Comparison of ENCODE assay signal across 9 mouse cellular contexts in genomic region chr17:45550253-45550652, GRCm38 (mm10). TPM values are rescaled to one million over a fixed set of nuclear protein-coding genes. Genes with fewer than 3 reads are reported as not detected.
DNase-seq lines count a peak whose midpoint lies in the region; ATAC-seq lines count a peak whose summit lies in the region.
"Had no signal": no experiment of that assay in that cellular context is flagged by ENCODE, and none has a peak within 500 bp of the region (broad histone marks: within the 10 kb centered on the region; RNA-seq: fewer than 3 reads in every experiment).

No protein-coding gene starts in this region.

- ATAC-seq in cerebellum, adult (ENCODE audit: insufficient number of reproducible peaks, low FRiP score, low TSS enrichment), result no peak
- ATAC-seq in lung, embryonic 15.5 days (ENCODE audit: borderline replicate concordance, extremely low read depth, low FRiP score, low TSS enrichment), result no peak
- no peak for ATAC-seq in intestine, embryonic 14.5 days (replicated peaks; ENCODE audit: low FRiP score, low TSS enrichment, low read depth)
- no peak for ATAC-seq in neural tube, embryonic 14.5 days (ENCODE audit: low read depth)

- H3K4me1 ChIP-seq in lung, embryonic 15.5 days, result peaks cover 21% of the 10 kb centered on the region
- H3K4me1 ChIP-seq in intestine, embryonic 14.5 days (replicated peaks; ENCODE audit: control insufficient read depth, insufficient read depth, low read length), result peaks cover 11% of the 10 kb centered on the region; the same call in 1 of the 2 replicates
- H3K4me1 ChIP-seq in neural tube, embryonic 14.5 days (ENCODE audit: control insufficient read depth, insufficient read depth, low read length), result peaks cover 14% of the 10 kb centered on the region; the same call in 1 of the 2 replicates

- no peaks in the 10 kb centered on the region for H3K36me3 ChIP-seq in lung, embryonic 15.5 days
- no peaks in the 10 kb centered on the region for H3K36me3 ChIP-seq in intestine, embryonic 14.5 days (ENCODE audit: control insufficient read depth, insufficient read depth, low read length)
- H3K36me3 ChIP-seq in neural tube, embryonic 14.5 days (ENCODE audit: control insufficient read depth, insufficient read depth, low read length), result peaks cover 11% of the 10 kb centered on the region

- H3K4me2 ChIP-seq in lung, embryonic 15.5 days, result peak overlapping the region; percentile 100
- H3K4me2 ChIP-seq in intestine, embryonic 14.5 days (ENCODE audit: low read length), result peak overlapping the region; percentile 91
- peak overlapping the region; percentile 67 for H3K4me2 ChIP-seq in neural tube, embryonic 14.5 days (ENCODE audit: low read depth, low read length)

- peak; percentile 68 for DNase-seq in cerebellum, adult 11-12 months
- no peak for DNase-seq in lung, postnatal 10 days
- no peak for DNase-seq in intestine, embryonic 14.5 days (ENCODE audit: low spot score)
- DNase-seq in yolk sac, embryonic 10.5 days (ENCODE audit: low spot score), result no peak
- DNase-seq in frontal cortex, postnatal 25 days (ENCODE audit: low spot score in 2 of 2), result no peak
- DNase-seq: gastrocnemius, adult 2 months had no signal

- peaks cover 69% of the 10 kb centered on the region for H3K27me3 ChIP-seq in lung, embryonic 15.5 days
- peaks cover 35% of the 10 kb centered on the region for H3K27me3 ChIP-seq in intestine, embryonic 14.5 days (replicated peaks; ENCODE audit: control insufficient read depth, insufficient read depth, low read length)
- peaks cover 19% of the 10 kb centered on the region for H3K27me3 ChIP-seq in neural tube, embryonic 14.5 days (ENCODE audit: control insufficient read depth, insufficient read depth, low read length)

- H3K9me3 ChIP-seq in lung, embryonic 15.5 days, result no peaks in the 10 kb centered on the region
- H3K9me3 ChIP-seq in intestine, embryonic 14.5 days (ENCODE audit: control insufficient read depth, low read length), result no peaks in the 10 kb centered on the region
- no peaks in the 10 kb centered on the region for H3K9me3 ChIP-seq in neural tube, embryonic 14.5 days (ENCODE audit: control insufficient read depth, low read length)

- no peak overlapping the region for H3K4me3 ChIP-seq in lung, embryonic 15.5 days
- H3K4me3 ChIP-seq in intestine, embryonic 14.5 days (ENCODE audit: low read depth, low read length), result no peak overlapping the region; the same call in 1 of the 2 replicates
- H3K4me3 ChIP-seq in neural tube, embryonic 14.5 days (ENCODE audit: low read depth, low read length), result peak overlapping the region; percentile 78; the same call in 1 of the 2 replicates

- H3K9ac ChIP-seq in lung, embryonic 15.5 days, result no peak overlapping the region
- no peak overlapping the region for H3K9ac ChIP-seq in intestine, embryonic 14.5 days (ENCODE audit: low read length)
- H3K9ac ChIP-seq in neural tube, embryonic 14.5 days (replicated peaks; ENCODE audit: low read depth, low read length), result no peak overlapping the region

- 13% methylated on average over 5 of the region's 5 CpGs for WGBS in lung, embryonic 15.5 days
- WGBS in intestine, embryonic 14.5 days, result 21% methylated on average over 5 of the region's 5 CpGs
- 28% methylated on average over 5 of the region's 5 CpGs for WGBS in neural tube, embryonic 14.5 days

- H3K27ac ChIP-seq in lung, embryonic 15.5 days, result no peak overlapping the region
- H3K27ac ChIP-seq in intestine, embryonic 14.5 days (ENCODE audit: low read depth), result no peak overlapping the region
- H3K27ac ChIP-seq in neural tube, embryonic 14.5 days (ENCODE audit: low read depth, low read length), result no peak overlapping the region
- H3K27ac ChIP-seq: gastrocnemius, adult 2 months had no signal

RNA-seq across cellular contexts. Expression of gene Tmem151b, which starts 0.8 kb away (rescaled TPM):
- 1.7 and 2.0 TPM in 2 replicates for polyA plus RNA-seq in lung, embryonic 15.5 days (2015; fragmentation: Nextera tagmentation; extraction: Ambion mirVana)
- 2.1 and 2.3 TPM in 2 replicates for polyA plus RNA-seq in intestine, embryonic 14.5 days (2014; fragmentation: Nextera tagmentation; extraction: Ambion mirVana)
- 14.3 and 15.0 TPM in 2 replicates for polyA plus RNA-seq in neural tube, embryonic 14.5 days (2014; fragmentation: Nextera tagmentation; extraction: Ambion mirVana)

RNA-seq across cellular contexts. Expression of gene Nfkbie, which starts 5.2 kb away (rescaled TPM):
- 3.0 and 5.0 TPM in 2 replicates for polyA plus RNA-seq in lung, embryonic 15.5 days (2015; fragmentation: Nextera tagmentation; extraction: Ambion mirVana)
- 3.7 and 4.0 TPM in 2 replicates for polyA plus RNA-seq in intestine, embryonic 14.5 days (2014; fragmentation: Nextera tagmentation; extraction: Ambion mirVana)
- 4.2 and 4.9 TPM in 2 replicates for polyA plus RNA-seq in neural tube, embryonic 14.5 days (2014; fragmentation: Nextera tagmentation; extraction: Ambion mirVana)

RNA-seq across cellular contexts. Expression of gene Slc35b2, which starts 13.4 kb away (rescaled TPM):
- 137 and 141 TPM in 2 replicates for polyA plus RNA-seq in lung, embryonic 15.5 days (2015; fragmentation: Nextera tagmentation; extraction: Ambion mirVana)
- polyA plus RNA-seq in intestine, embryonic 14.5 days (2014; fragmentation: Nextera tagmentation; extraction: Ambion mirVana), result 136 and 146 TPM in 2 replicates
- polyA plus RNA-seq in neural tube, embryonic 14.5 days (2014; fragmentation: Nextera tagmentation; extraction: Ambion mirVana), result 72.2 and 79.3 TPM in 2 replicates

RNA-seq across cellular contexts. Expression of gene Hsp90ab1, which starts 22.8 kb away (rescaled TPM):
- polyA plus RNA-seq in lung, embryonic 15.5 days (2015; fragmentation: Nextera tagmentation; extraction: Ambion mirVana), result 1,572 and 1,619 TPM in 2 replicates
- 1,628 and 1,680 TPM in 2 replicates for polyA plus RNA-seq in intestine, embryonic 14.5 days (2014; fragmentation: Nextera tagmentation; extraction: Ambion mirVana)
- 1,278 and 1,406 TPM in 2 replicates for polyA plus RNA-seq in neural tube, embryonic 14.5 days (2014; fragmentation: Nextera tagmentation; extraction: Ambion mirVana)

RNA-seq across cellular contexts. Expression of gene Tcte1, which starts 27.0 kb away (rescaled TPM):
- 0.82 and 0.94 TPM in 2 replicates for polyA plus RNA-seq in lung, embryonic 15.5 days (2015; fragmentation: Nextera tagmentation; extraction: Ambion mirVana)
- polyA plus RNA-seq in intestine, embryonic 14.5 days (2014; fragmentation: Nextera tagmentation; extraction: Ambion mirVana), result 0.60 and 0.70 TPM in 2 replicates
- polyA plus RNA-seq in neural tube, embryonic 14.5 days (2014; fragmentation: Nextera tagmentation; extraction: Ambion mirVana), result 3.2 and 4.2 TPM in 2 replicates
